Mouse (Mus musculus) G1E (cell line): ENCODE results near the gene Zfp688.
"Not testable (repeated sequence)": the region's sequence is repeated elsewhere in the genome, so short reads cannot be mapped to it uniquely, and the experiment has no call there.

Experiments used
- CTCF ChIP-seq: IDR thresholded peaks from 2 replicates; pipeline ENCODE4 v1.5.1; 2012; ENCODE audit warnings: low read depth, low read length, inconsistent platforms, mixed read lengths
- GATA1 ChIP-seq: IDR thresholded peaks from 2 replicates; pipeline ENCODE4 v1.6.1; 2012; ENCODE audit warnings: borderline replicate concordance, low read length, inconsistent platforms, mixed read lengths
- GATA2 ChIP-seq: IDR thresholded peaks from 2 replicates; pipeline ENCODE4 v1.6.1; 2012; ENCODE audit warnings: low read depth, low read length, inconsistent platforms, borderline replicate concordance
- POLR2AphosphoS5 ChIP-seq: IDR thresholded peaks from 2 replicates; pipeline ENCODE4 v1.6.1; 2012; ENCODE audit warnings: low read depth, low read length, inconsistent platforms; ENCODE audit not compliant: insufficient replicate concordance
- TAL1 ChIP-seq: conservative IDR thresholded peaks from 2 replicates; pipeline ENCODE4 v1.6.1; 2012; ENCODE audit warnings: low read depth, low read length, inconsistent platforms, mixed read lengths

DNA sequence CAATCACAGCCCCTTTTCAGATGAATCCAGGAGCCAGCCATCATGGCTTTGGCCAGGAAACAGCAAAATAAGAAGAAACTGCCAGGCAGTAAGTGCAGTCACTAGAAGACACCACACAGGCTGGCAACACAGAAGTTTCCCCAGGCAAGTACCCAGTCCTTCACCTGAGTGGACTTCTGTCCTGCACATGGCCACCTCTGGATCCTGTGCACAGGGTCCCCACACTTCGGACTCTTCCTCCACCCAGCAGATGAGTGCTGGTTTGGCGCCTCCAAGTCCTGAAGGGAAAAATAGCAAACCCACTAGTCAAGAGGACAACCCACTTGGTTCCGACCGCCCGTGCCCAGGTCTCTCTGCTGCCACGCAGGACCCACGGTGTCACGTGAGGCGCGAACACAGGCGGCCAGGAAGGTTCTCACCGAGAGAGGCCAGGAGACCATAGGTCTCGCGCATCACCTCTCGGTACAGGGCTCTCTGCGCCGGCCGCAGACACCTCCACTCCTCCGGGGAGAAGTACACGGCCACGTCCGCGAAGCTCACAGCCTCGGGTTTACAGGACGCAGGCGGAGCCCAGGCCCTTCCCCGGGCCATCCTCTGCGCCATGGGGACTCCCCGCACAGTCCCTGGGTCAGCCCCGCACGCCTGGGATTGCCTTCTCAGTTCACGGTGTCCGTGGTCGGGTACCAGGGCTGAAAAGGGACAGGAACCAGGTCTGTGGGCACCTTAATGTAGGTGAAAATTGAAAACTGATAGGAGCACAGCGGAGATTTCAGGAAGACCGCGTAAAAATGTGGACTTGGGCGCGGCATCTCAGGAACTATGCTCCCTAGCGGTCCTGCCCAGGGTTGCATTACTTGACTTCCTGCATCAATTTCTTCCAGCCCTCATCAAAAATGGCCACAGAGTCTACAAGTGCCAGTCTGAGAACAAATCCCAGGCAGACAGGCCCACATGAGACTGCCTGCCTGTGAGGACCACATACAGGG lies 15.6 kb downstream of the Zfp688 start, which contains the start of gene Zfp764:
- not testable (repeated sequence) for TF ChIP-seq CTCF, GATA1, POLR2AphosphoS5, TAL1, GATA2
